Mouse (Mus musculus): ENCODE data around the gene Entpd2. TPM values are rescaled to one million over a fixed set of nuclear protein-coding genes. Genes with fewer than 3 reads are reported as not detected.
A peak's percentile ranks its signal among the peaks of the same experiment; 100 is the strongest.

Gene Entpd2
- total and polyA plus RNA-seq, 3 experiments, result not detected

DNA sequence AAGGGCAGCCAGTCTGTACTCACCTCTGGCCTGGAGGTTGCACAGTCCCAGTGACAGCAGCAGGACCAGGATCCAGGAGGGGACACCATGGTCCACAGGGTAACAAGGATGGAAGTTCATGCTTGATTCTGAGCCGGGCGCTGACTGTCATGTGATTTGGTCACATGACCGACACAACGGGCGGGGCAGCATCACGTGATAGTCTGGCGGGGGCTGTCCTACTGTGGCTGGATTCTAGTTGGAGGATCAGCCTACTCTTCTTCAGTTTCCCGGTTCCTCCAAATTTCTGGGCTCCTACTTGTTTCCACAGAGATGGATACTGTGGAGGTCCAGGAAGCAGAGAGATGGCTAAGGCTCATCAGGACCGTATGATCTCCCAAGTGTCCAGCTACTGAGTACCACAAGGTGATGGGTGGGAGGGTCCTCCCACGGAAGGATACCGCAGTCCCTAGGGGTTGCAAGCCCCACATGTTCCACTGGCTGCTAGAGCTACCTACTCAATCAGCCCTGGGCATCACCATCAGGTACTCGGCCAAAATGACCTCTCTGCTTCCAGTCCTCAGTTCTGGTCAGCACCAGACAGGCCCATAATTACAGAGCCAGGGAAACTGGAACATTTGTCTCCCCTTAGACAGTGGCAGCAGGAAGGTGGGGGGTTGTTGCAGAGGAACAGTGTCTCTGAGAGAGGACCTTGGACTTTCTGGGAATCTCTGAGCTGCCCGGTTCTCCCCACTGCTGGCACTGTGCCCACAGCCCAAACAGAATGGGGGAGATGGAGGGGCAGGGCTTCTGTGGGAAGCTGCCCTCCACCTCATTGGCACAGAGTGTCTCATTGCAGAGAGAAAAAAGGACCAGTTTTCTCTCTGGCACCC is 39.2 kb upstream of the Entpd2 start, which contains the start of gene Dpp7:
Dpp7 (minus strand) TSS at position 152 of the 872 bp plus-strand sequence.
- no peaks in the 10 kb centered on the region for H3K27me3 ChIP-seq (ENCODE audit: control insufficient read depth in 1 of 2, insufficient read depth in 2 of 2, low read length in 2 of 2)
- H3K36me3 ChIP-seq (ENCODE audit: control insufficient read depth in 1 of 2, insufficient read depth in 2 of 2, low read length in 2 of 2), result no peaks in the 10 kb centered on the region; a peak in 1 of 4 replicates
- H3K9me3 ChIP-seq (replicated peaks; ENCODE audit: insufficient read depth, low read length), result no peaks in the 10 kb centered on the region
- DNase-seq (ENCODE audit: low read depth, low spot score), result peak; percentile 95
- H3K4me1 ChIP-seq (ENCODE audit: control insufficient read depth in 1 of 2, insufficient read depth in 2 of 2, low read length in 2 of 2), result peaks cover 0 to 12% of the 10 kb centered on the region in 2 experiments; a peak in 2 of 4 replicates
- peak within 1 kb of the TSS; percentile 15; the same call in 1 of the 2 replicates for H3K27ac ChIP-seq (ENCODE audit: control insufficient read depth, low read depth, low read length)
- peak within 1 kb of the TSS; percentile 75 for H3K9ac ChIP-seq (ENCODE audit: control insufficient read depth, low read depth, low read length, poor library complexity, severe bottlenecking)
- H3K4me3 ChIP-seq (ENCODE audit: control insufficient read depth in 1 of 2, insufficient read depth in 1 of 2, low read depth in 2 of 2, low read length in 2 of 2), result peak within 1 kb of the TSS; percentile 70 to 90
- peaks cover 7% of the 10 kb centered on the region for H3K79me2 ChIP-seq (ENCODE audit: control insufficient read depth, insufficient read depth, low read length, poor library complexity)
- TF ChIP-seq ZNF384 (IDR thresholded peaks at IDR 0.05; ENCODE audit: low read depth, low read length) (no peak), GABPA (IDR thresholded peaks at IDR 0.05; ENCODE audit: low read depth, low read length) (no peak), MYB (IDR thresholded peaks at IDR 0.05; ENCODE audit: low read depth, low read length) (no peak), CTCF (IDR thresholded peaks at IDR 0.05 in 2 of 3, conservative IDR thresholded peaks at IDR 0.05 in 1 of 3; ENCODE audit: control insufficient read depth in 1 of 3, insufficient read depth in 1 of 3, low read depth in 2 of 3, low read length in 3 of 3, poor library complexity in 1 of 3, severe bottlenecking in 1 of 3) (no peak), RAD21 (IDR thresholded peaks at IDR 0.05; ENCODE audit: low read depth, low read length) (no peak), ZC3H11A (IDR thresholded peaks at IDR 0.05; ENCODE audit: low read depth, low read length) (no peak), ZMIZ1 (IDR thresholded peaks at IDR 0.05; ENCODE audit: low read depth, low read length) (no peak), MYC (IDR thresholded peaks at IDR 0.05; ENCODE audit: low read depth, low read length) (no peak), USF1 (IDR thresholded peaks at IDR 0.05; ENCODE audit: low read depth, low read length) (peak; percentile 99), USF2 (IDR thresholded peaks at IDR 0.05; ENCODE audit: borderline replicate concordance in 1 of 2, insufficient read depth in 1 of 2, low read depth in 1 of 2, low read length in 2 of 2) (peak; percentile 100), ZKSCAN1 (IDR thresholded peaks at IDR 0.05; ENCODE audit: low read depth, low read length) (no peak), ETS1 (IDR thresholded peaks at IDR 0.05; ENCODE audit: low read depth, low read length) (peak; percentile 60; the same call in 1 of the 2 replicates), POLR2A (IDR thresholded peaks at IDR 0.05; ENCODE audit: control insufficient read depth in 1 of 2, insufficient read depth in 1 of 2, low read depth in 1 of 2, low read length in 2 of 2, poor library complexity in 1 of 2) (peak; percentile 35 to 77), UBTF (IDR thresholded peaks at IDR 0.05; ENCODE audit: borderline replicate concordance, insufficient read depth, low read depth, low read length) (no peak), TAL1 (IDR thresholded peaks at IDR 0.05; ENCODE audit: low read length) (no peak), RCOR1 (IDR thresholded peaks at IDR 0.05; ENCODE audit: low read depth, low read length) (no peak), HCFC1 (IDR thresholded peaks at IDR 0.05; ENCODE audit: low read depth, low read length) (peak; percentile 85), CHD1 (IDR thresholded peaks at IDR 0.05; ENCODE audit: low read depth, low read length) (no peak), TBP (IDR thresholded peaks at IDR 0.05; ENCODE audit: low read depth, low read length) (peak; percentile 56; the same call in 1 of the 2 replicates), EP300 (IDR thresholded peaks at IDR 0.05; ENCODE audit: low read depth in 1 of 2, low read length in 2 of 2) (no peak), KAT2A (conservative IDR thresholded peaks at IDR 0.05; ENCODE audit: low read depth, low read length) (no peak), MXI1 (IDR thresholded peaks at IDR 0.05; ENCODE audit: low read depth, low read length) (peak; percentile 91), SIN3A (IDR thresholded peaks at IDR 0.05; ENCODE audit: low read length) (peak; percentile 100), JUND (IDR thresholded peaks at IDR 0.05; ENCODE audit: low read depth, low read length) (no peak), MAFK (IDR thresholded peaks at IDR 0.05; ENCODE audit: borderline replicate concordance, low read depth, low read length) (no peak), E2F4 (IDR thresholded peaks at IDR 0.05; ENCODE audit: borderline replicate concordance, low read depth, low read length) (no peak), POLR2AphosphoS5 (IDR thresholded peaks at IDR 0.05; ENCODE audit: borderline replicate concordance, low read depth, low read length) (no peak), SMC3 (IDR thresholded peaks at IDR 0.05; ENCODE audit: low read depth, low read length) (no peak), POLR2AphosphoS2 (IDR thresholded peaks at IDR 0.05; ENCODE audit: low read length) (peak; percentile 59; the same call in 1 of the 2 replicates), NELFE (IDR thresholded peaks at IDR 0.05; ENCODE audit: low read depth, low read length) (peak; percentile 63), TCF12 (IDR thresholded peaks at IDR 0.05; ENCODE audit: low read depth, low read length) (no peak), MAZ (IDR thresholded peaks at IDR 0.05; ENCODE audit: low read depth, low read length) (peak; percentile 97; the same call in 1 of the 2 replicates), NRF1 (IDR thresholded peaks at IDR 0.05; ENCODE audit: insufficient read depth, low read depth, low read length, poor library complexity, severe bottlenecking) (no peak), CHD2 (IDR thresholded peaks at IDR 0.05; ENCODE audit: low read length) (no peak), MEF2A (IDR thresholded peaks at IDR 0.05; ENCODE audit: extremely low read depth, insufficient replicate concordance, low read depth, low read length, poor library complexity, severe bottlenecking) (no peak), MAX (IDR thresholded peaks at IDR 0.05; ENCODE audit: low read length) (peak; percentile 96)
